ENCODE assay signal across 8 mouse cellular contexts in genomic region chr4:144980811-144981551, GRCm38 (mm10).
DNase-seq lines count a peak whose midpoint lies in the region; ATAC-seq and TF ChIP-seq lines count a peak whose summit lies in the region.

No protein-coding gene starts in this region.

- peaks cover 85% of the 10 kb centered on the region for H3K4me1 ChIP-seq in bone marrow macrophage, adult 2 months (ENCODE audit: control insufficient read depth, insufficient read depth, low read length)
- H3K4me1 ChIP-seq in liver, embryonic 12.5 days: peaks cover 35% of the 10 kb centered on the region

- ATAC-seq in liver, embryonic 12.5 days: peak; percentile 61

- no peaks in the 10 kb centered on the region for H3K27me3 ChIP-seq in liver, embryonic 12.5 days (replicated peaks)

- no peak for TF ChIP-seq CTCF in bone marrow macrophage, adult 2 months (IDR thresholded peaks at IDR 0.05; ENCODE audit: low read depth, low read length)

- peak; percentile 77 for DNase-seq in layer of hippocampus, adult 9-11 months
- no peak for DNase-seq in layer of hippocampus, postnatal 25 days (ENCODE audit: extremely low spot score in 1 of 2, low spot score in 1 of 2)
- peak; percentile 66 to 69 for DNase-seq in heart, postnatal 14 days
- peak; percentile 23 for DNase-seq in telencephalon, adult 2 months (ENCODE audit: low read depth, low spot score)
- DNase-seq in embryo, embryonic 10 days (ENCODE audit: low spot score): no peak
- no peak for DNase-seq in layer of hippocampus, adult 8-10 months (ENCODE audit: low spot score in 2 of 2)

- peak overlapping the region; percentile 5; the same call in 1 of the 2 replicates for H3K9ac ChIP-seq in liver, embryonic 12.5 days

- no peak overlapping the region for H3K4me3 ChIP-seq in bone marrow macrophage, adult 2 months (ENCODE audit: insufficient read depth, low read length)
- no peak overlapping the region for H3K4me3 ChIP-seq in liver, embryonic 12.5 days

- no peak for TF ChIP-seq POLR2A in bone marrow macrophage, adult 2 months (IDR thresholded peaks at IDR 0.05; ENCODE audit: borderline replicate concordance, low read depth, low read length)

- WGBS in liver, embryonic 12.5 days (ENCODE audit: insufficient replicate concordance): 39% methylated on average over 8 of the region's 8 CpGs

- peak overlapping the region; percentile 89 for H3K27ac ChIP-seq in bone marrow macrophage, adult 2 months (ENCODE audit: insufficient read depth, low read depth, low read length)
- H3K27ac ChIP-seq in liver, embryonic 12.5 days: no peak overlapping the region

- no peak overlapping the region for H3K4me2 ChIP-seq in liver, embryonic 12.5 days

- H3K9me3 ChIP-seq in liver, embryonic 12.5 days (replicated peaks): no peaks in the 10 kb centered on the region

- H3K36me3 ChIP-seq in liver, embryonic 12.5 days: peaks cover 11% of the 10 kb centered on the region; the same call in 1 of the 2 replicates

- intact Hi-C loops in heart, postnatal 14 days (cut with DNase I): loop anchor here (5.0 kb wide), 1 partner anchor 61 kb away; no protein-coding TSS in a partner anchor

Comparison
In these comparisons a context has a peak if more than half of its experiments do, and no peak if none do; other contexts are left out.
1. DNase-seq: peak in layer of hippocampus, adult 9-11 months (single experiment), heart, postnatal 14 days (2 of 2) and telencephalon, adult 2 months (single experiment); none in layer of hippocampus, postnatal 25 days (0 of 2), embryo, embryonic 10 days (single experiment) and layer of hippocampus, adult 8-10 months (0 of 2).